Mouse (Mus musculus) cerebellum, adult 2 months (tissue): ENCODE measurements at regions not wholly inside any gene's neighbourhood (a gene's known extent, or its start where the extent isn't known, plus 50 kb on each side); places are given as distances from the start of the nearest gene placed in this dataset.

Experiments
- CTCF ChIP-seq: fragments of 200-500 bp; IDR thresholded peaks from 2 replicates; pipeline ENCODE4 v1.5.1; 2011; ENCODE audit warnings: low read depth, mild to moderate bottlenecking, control low read depth, low read length, moderate library complexity, borderline replicate concordance; ENCODE audit not compliant: insufficient read depth
- POLR2A ChIP-seq: fragments of 200-500 bp; IDR thresholded peaks from 2 replicates; pipeline ENCODE4 v1.6.1; 2011; ENCODE audit warnings: low read length, control low read depth, borderline replicate concordance; ENCODE audit not compliant: insufficient read depth

DNA sequence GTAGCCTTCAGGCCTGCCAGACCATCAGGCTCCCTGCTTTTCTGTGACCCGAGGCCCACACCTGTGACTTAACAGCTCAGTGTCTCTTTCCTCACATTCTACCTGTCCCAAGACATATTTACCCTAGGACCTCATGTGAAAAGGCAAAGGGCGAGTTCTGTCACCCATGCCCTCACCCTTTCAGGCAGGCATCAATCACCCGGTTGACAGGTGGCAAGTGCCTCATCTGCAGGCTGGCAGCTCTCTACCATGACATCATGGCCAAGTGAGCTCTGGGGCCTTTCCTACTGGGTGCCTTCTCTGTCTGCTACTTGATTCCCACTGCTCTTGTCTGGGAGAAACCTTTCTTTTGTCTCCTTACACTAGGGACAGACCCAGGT is 139.5 kb downstream of the Tomm20 start:
- TF ChIP-seq CTCF (no peak), POLR2A (no peak)
